Mouse (Mus musculus): ENCODE measurements at regions not wholly inside any gene's neighbourhood (a gene's known extent, or its start where the extent isn't known, plus 50 kb on each side); places are given as distances from the start of the nearest gene placed in this dataset.
A peak's percentile ranks its signal among the peaks of the same experiment; 100 is the strongest.
"Not testable (repeated sequence)": the region's sequence is repeated elsewhere in the genome, so short reads cannot be mapped to it uniquely, and the experiment has no call there.

DNA sequence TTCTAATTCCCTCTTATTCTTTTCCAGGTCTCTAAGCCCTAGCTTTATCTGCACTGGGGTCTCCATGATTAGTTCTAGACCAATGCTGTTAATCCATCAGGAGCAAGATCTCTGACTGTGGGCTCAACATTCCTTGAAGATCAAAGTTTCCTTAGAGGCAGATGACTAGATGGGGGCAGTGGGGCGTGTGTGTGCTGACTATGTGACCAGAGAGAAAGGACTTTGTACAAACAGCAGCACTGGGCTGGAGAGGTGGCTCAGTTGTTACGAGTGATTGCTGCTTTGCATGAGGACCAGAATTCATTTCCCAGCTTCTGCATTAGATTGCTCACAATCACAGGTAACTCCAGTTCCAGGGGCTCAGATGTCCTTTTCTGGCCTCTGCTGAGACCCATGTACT is 250.1 kb upstream of the Zfp930 start:
- no peak for DNase-seq (ENCODE audit: low read depth, low spot score)

DNA sequence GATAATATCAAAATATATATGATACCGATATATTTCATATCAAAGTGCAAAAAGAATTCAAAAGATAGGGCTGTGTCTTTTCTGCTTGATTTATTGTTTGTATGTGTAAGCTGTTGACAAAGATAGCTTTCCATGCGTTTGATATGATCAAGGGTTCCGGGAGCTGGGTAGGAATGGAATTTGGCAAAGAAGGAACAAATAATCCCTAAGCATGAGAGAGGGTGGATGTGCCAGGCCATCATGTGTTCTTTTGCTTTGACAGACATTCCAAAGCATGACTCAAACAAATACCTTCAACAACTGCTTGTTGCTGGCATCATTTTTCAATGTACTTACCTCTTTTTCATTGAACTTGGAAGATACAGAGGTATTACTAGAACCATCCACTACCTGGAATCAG is 246.9 kb upstream of the Zfp930 start:
- no peak for DNase-seq (ENCODE audit: low read depth, low spot score)

GRCm38 (mm10) chr8:68975773-68976172 is 233.1 kb upstream of the Zfp930 start:
- DNase-seq (ENCODE audit: low read depth, low spot score): no peak

- no peak for DNase-seq (ENCODE audit: low read depth, low spot score)
Measured at GRCm38 (mm10) chr8:68977159-68977558, 231.7 kb upstream of the Zfp930 start.

DNA sequence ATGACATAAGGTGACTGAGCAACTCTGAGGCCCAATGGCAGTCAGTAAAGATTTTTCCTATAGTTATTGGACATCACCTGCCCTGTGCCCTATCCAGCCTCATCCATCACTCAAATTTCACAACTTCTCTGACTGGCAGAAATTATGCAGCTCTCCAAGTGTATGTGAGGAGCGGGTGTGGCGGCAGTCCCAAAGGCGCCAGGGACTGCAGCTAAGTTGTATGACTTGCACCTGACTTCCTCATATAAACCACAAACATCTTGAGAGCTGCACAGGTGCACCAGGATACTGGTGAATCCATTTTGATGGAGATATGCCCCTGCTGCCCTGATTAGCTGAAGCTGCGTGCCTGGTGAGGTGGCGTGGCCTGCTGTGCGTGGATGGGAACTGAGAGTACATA is 225.7 kb upstream of the Zfp930 start:
- DNase-seq (ENCODE audit: low read depth, low spot score): not testable (repeated sequence)

DNA sequence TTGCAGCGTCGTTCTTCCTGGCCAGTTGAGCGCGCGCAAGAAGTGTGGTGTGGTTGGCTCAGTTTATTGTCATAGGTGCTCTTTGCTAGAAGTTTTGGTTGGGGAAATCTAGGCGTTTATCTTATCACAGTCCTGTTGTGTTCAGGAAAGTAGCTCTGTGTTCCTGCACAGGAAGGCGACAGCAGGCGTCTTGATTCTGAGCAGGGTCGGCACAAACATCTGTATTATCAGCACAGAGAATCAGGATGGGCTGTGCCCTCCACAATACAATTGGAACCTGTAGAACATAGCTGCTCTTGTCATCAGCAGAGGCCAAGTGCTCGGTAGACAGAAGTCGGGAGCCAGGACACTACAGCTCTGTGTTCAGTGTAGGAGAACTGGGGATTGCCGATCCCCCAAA is 225.1 kb upstream of the Zfp930 start:
- DNase-seq (ENCODE audit: low read depth, low spot score): no peak

DNA sequence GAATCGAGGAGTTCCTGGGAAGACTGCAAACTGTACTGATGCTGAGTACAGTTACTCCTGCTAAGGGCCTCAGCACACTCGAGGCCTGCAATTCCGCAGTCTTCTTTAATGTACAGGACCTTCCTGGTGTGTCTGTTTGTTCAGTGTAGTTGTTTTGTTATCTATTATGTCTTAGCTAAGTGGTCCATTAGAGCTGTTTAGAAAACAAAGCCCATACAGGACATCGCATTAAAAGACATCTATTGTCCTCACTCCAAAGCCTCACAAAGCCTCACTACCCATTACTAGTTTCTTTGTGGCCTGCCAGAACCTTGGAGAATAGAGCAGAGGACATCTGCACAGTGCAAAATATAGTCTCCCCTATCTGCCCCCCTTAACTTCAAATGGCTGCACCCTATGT is 224.4 kb upstream of the Zfp930 start:
- DNase-seq (ENCODE audit: low read depth, low spot score): peak; percentile 79

DNA sequence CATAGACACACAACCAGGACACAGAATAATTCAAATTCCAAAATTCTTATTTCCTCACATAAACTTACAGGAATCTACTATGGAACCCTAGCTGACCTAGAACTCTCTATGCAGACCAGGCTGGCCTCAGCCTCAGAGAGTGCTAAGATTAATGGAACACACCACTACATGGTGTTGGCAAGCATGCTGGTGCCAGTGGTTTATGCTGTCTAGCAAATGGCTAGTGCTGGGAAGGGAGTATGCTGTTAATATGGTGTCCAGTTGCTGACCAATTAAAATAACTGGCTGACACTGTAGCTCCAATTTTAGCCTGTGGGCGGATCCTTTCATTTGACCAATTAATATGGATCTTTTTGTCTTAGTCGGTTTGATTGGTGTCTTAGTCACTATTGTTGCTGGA is 222.4 kb upstream of the Zfp930 start:
- no peak for DNase-seq (ENCODE audit: low read depth, low spot score)

Measured in ZHBTc4 (cell line).